Mouse (Mus musculus): ENCODE results near the gene Zfpm1.
A peak's percentile ranks its signal among the peaks of the same experiment; 100 is the strongest.

Gene Zfpm1

GRCm38 (mm10) chr8:122282035-122282358 is at the start of gene Zfpm1:
Zfpm1 (plus strand) TSS chr8:122282141.
- no peak for DNase-seq (ENCODE audit: low spot score)

- peak; percentile 58 for DNase-seq (ENCODE audit: low spot score)
Observed at GRCm38 (mm10) chr8:122234055-122234454, 47.9 kb upstream of the Zfpm1 start.

GRCm38 (mm10) chr8:122236521-122236920 is 45.4 kb upstream of the Zfpm1 start:
- DNase-seq (ENCODE audit: low spot score), result no peak

GRCm38 (mm10) chr8:122238225-122238624 is 43.7 kb upstream of the Zfpm1 start:
- DNase-seq (ENCODE audit: low spot score), result no peak

GRCm38 (mm10) chr8:122238731-122239130 is 43.2 kb upstream of the Zfpm1 start:
- no peak for DNase-seq (ENCODE audit: low spot score)

- no peak for DNase-seq (ENCODE audit: low spot score)
Observed at GRCm38 (mm10) chr8:122240241-122241026, 41.5 kb upstream of the Zfpm1 start.

- no peak for DNase-seq (ENCODE audit: low spot score)
Observed at GRCm38 (mm10) chr8:122243310-122243709, 38.6 kb upstream of the Zfpm1 start.

- no peak for DNase-seq (ENCODE audit: low spot score)
Observed at GRCm38 (mm10) chr8:122245161-122245560, 36.8 kb upstream of the Zfpm1 start.

GRCm38 (mm10) chr8:122246257-122247211 is 35.4 kb upstream of the Zfpm1 start:
- DNase-seq (ENCODE audit: low spot score), result no peak

- DNase-seq (ENCODE audit: low spot score), result no peak
Observed at GRCm38 (mm10) chr8:122251739-122252138, 30.2 kb upstream of the Zfpm1 start.

- no peak for DNase-seq (ENCODE audit: low spot score)
Observed at GRCm38 (mm10) chr8:122252366-122252765, 29.6 kb upstream of the Zfpm1 start.

GRCm38 (mm10) chr8:122259351-122259750 is 22.6 kb upstream of the Zfpm1 start:
- DNase-seq (ENCODE audit: low spot score), result peak; percentile 56

- no peak for DNase-seq (ENCODE audit: low spot score)
Observed at GRCm38 (mm10) chr8:122260755-122261154, 21.2 kb upstream of the Zfpm1 start.

- no peak for DNase-seq (ENCODE audit: low spot score)
Observed at GRCm38 (mm10) chr8:122262835-122263234, 19.1 kb upstream of the Zfpm1 start.

- DNase-seq (ENCODE audit: low spot score), result peak; percentile 31
Observed at GRCm38 (mm10) chr8:122264243-122264642, 17.7 kb upstream of the Zfpm1 start.

- DNase-seq (ENCODE audit: low spot score), result no peak
Observed at GRCm38 (mm10) chr8:122265522-122265921, 16.4 kb upstream of the Zfpm1 start.

GRCm38 (mm10) chr8:122266867-122267266 is 15.1 kb upstream of the Zfpm1 start:
- no peak for DNase-seq (ENCODE audit: low spot score)

GRCm38 (mm10) chr8:122268861-122269260 is 13.1 kb upstream of the Zfpm1 start:
- no peak for DNase-seq (ENCODE audit: low spot score)

GRCm38 (mm10) chr8:122269404-122269803 is 12.5 kb upstream of the Zfpm1 start:
- peak; percentile 65 for DNase-seq (ENCODE audit: low spot score)

- DNase-seq (ENCODE audit: low spot score), result no peak
Observed at GRCm38 (mm10) chr8:122270555-122270954, 11.4 kb upstream of the Zfpm1 start.

- peak; percentile 86 for DNase-seq (ENCODE audit: low spot score)
Observed at GRCm38 (mm10) chr8:122273152-122273551, 8.8 kb upstream of the Zfpm1 start.

- no peak for DNase-seq (ENCODE audit: low spot score)
Observed at GRCm38 (mm10) chr8:122273826-122274225, 8.1 kb upstream of the Zfpm1 start.

Data from lung, postnatal 25 days (tissue).